Mouse (Mus musculus) kidney, adult 8-10 months (tissue): ENCODE data around the gene Rin3.

Source experiments
- DNase-seq, 2 experiments: peaks; one replicate each; pipeline ENCODE4 v3.0.0; 2022

Rin3 gene

DNA sequence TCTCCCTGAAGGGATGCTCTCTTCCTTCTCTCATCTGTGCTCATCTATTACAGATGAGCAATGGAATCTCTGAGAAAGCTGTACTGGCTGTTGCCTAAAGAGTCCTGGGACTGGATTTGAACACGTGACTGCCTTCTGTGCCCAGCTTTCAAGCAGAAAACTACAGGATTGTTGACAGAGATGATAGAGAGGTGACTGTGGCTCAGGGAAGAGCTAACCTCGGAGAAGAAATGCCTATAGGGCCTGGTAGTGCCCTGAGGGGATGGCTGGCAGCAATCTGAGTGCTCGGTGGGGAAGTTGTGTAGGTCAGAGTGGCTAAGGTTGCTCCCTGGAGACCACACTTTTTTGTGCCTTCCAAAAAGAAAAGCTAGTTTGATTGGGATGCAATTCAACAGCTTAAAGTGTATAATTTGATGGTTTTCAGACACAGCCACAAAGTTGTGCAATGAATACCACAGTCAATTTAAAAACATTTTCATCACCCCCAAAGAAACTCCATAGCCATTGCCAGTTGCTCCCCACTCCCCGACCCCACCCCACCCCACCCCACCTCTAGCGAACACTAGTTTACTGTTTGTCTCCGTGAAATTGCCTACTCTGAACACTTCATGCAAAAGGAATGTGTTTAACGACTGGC lies 1.9 kb upstream of the Rin3 start:
- DNase-seq = no peak

DNA sequence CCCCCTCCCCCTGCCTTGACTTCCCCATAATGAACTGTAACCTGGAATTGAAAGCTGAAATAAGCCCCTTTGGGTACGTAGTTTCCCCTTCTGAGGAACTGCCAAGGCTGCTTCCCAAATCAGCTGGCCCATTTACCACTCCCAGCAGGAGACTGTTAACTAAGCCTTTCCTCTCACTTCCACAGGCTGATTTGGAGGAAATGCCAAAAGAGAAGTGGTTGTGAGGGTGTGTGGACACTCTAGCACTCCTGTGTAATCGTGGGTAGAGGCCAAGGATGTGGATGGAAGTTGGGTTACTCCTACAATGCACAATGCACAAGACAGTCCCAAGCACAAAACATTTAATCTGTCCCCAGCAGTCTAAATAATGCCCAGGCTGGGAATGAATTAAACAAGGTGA lies 722 bp upstream of the Rin3 start:
- DNase-seq = no peak

DNA sequence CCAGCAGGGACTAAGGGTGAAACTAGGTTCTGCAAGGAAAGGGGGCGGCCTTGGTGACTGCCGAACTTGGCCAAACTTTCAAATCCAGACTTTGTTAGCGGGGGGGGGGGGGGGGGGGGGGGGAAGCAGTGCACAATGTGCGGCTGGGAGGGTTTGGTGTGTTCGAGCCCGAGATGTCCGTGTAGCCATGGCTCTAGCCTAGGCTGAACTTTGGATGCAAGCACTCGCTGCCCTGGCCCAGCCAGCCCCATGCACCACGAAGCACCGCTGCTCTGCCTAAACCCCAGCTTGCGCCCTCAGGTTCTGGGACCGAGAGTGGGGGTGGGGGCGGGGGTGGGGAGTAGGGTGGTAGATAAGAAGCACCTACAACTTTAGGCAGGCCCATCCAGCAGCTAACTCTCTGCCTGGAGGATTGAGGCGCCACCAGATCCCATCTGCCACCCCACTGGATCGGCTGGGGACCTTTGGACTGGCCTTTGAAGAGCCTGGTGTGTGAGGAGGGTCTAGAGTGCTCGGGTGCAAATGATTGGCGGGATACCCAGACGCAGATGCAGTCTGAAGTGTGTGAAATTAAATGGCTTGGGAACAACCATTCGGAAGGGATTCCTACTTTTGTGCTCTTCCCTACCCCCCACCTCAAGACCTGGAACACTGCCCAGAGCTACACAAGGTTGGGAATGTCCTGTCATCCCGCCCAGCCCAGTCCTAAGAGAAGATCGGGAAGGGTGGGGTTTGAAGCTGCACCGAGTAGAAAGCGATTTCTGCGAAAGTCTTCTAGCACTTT lies 827 bp downstream of the Rin3 start:
- peak; percentile 78 to 81 for DNase-seq

DNA sequence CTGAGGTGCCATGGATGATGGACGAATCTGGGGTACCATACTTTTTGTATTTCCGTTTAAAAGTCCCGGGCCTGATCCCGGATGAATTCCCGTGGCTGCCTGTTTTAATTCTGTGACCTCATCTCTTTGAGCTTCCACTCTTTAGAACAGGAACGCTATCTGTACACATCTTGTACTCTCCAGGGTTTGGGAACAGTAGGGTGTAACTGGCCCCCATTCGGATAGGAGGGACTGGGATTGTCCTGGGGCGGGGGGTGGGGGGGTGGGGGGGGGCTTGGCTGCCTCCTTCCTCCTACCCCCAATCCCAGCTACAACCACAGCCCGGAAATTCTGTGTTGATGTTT lies 1.4 kb downstream of the Rin3 start:
- no peak for DNase-seq

DNA sequence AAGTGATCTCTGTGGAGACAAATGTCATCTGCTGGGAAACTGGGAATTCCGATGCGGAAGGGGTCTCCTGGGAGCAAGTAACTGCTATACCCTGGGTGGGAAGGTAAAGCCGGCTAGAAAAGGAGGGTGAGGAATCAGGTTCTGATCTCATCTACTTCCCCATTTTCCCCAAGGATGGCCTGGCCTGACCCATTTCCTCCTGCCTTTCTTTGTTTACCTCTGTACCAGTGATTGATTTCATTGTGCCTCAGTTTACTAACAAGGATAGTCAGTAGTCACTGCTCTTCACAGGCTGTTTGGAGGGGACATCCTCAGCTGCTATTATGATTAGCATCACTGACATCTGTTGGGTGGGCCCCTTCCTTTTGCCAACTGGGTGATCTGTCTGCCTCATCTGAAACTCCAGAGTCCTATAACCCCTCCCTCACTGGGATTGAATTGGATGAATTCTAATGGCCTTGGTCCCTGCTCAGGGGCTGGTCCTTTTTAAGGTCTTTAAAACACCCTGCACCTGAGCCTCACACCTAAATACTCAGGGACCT lies 1.8 kb downstream of the Rin3 start:
- DNase-seq = no peak

DNA sequence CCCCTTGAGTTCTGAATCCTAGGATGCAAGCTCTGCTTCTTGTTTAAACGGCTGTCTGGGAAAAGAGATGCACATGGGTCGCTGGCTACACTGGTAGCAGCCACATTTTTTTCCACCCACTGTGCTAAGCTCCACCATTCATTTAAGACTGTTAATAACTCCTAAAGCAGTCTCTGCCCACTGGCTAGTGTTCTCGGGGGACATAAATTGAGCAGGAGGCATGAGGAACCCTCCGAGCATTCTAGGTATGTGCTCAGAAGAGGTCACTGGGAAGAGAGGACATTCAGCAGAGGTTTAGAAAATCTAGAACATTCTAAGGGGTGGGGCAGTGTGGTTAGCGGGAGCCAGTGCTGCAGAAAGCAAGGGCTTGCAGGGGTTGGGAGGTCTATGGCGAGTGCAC lies 2.5 kb downstream of the Rin3 start:
- no peak for DNase-seq

DNA sequence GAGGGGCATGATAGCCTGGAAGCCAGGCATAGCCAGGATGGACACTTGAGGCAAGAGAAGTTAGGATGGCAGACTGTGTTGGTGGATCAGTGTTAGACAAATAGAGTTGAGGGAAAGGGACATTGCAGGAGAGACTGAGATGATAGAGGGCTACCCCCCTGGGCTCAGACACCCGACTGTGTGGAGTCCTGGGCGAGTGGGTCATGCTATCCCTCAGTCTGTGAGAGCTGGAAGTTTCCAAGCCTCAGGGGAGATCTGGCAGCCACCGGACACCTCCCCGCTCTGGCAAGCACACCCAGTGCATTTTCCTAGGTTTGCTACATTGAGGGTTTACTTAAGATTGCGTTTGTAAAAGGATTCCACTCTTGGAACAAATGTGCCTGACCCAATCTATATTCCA lies 2.9 kb downstream of the Rin3 start:
- no peak for DNase-seq

DNA sequence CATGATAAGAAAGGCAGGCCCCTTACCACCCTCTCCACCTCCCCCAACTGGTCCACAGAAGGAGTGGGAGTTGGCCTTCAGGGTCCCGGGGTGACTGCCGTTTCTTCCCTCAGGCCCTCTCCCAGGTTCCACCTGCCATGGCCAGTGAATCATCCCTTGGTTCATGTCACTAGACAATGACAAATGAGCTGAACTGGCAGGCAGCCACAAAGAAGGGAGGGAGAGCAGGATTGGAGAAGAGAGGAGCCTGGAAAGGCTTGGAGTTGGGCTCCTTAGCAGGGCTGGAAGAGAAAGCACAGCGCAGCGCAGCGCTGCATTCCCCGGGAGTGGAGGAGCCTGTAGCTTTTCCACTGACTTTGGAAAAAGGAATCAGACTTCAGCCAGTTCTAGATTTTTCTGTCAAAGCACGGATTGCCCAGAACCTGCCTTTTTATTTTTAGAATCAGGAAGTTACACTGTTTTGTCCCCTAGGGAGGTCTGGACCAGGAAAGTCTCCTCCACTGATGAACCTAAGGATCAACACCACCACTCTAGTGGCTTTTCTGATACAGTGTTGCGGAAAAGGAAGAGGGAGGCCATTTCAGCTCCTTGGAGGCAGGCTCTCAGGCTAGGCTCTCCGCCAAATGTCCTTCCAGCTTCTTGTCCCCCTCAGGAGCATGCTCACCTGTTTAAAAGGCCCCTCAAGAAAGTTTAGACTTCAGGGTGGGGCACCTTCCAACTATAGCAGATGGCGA lies 4.0 kb downstream of the Rin3 start:
- DNase-seq = peak; percentile 61 to 66

DNA sequence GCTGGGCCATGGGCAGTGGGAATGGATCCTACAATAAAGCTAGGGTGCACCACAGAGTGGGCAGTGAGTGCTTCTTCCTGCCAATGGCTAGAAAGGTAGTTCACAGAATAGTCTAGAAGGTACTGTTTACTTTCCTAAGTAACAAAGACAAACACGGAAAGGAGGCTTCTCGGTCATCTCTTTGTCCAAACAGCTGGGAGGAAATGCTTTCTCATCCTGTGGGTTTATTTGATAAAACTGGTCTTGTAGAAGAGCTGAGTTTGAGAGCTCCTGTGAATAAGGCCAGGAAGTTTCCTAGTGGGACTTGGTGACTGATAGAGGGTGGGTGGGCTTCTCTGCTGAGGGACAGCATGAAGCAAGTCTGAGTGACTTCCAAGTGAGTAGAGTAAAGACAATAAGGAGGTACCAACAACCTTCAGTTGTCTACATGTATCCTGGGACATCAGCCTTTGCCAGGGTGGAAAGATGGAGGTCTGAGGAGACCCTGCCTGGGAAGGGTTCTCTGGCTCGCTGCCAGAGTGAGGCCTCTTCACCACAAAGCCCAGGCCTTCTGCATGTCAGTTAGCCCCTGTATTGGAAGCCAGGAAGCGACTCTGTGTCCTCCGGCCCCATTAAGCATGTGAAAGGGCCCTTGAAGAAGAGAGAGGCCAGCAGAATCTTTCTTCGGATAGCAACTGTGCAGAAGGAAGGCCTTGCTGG lies 5.2 kb downstream of the Rin3 start:
- DNase-seq = no peak

DNA sequence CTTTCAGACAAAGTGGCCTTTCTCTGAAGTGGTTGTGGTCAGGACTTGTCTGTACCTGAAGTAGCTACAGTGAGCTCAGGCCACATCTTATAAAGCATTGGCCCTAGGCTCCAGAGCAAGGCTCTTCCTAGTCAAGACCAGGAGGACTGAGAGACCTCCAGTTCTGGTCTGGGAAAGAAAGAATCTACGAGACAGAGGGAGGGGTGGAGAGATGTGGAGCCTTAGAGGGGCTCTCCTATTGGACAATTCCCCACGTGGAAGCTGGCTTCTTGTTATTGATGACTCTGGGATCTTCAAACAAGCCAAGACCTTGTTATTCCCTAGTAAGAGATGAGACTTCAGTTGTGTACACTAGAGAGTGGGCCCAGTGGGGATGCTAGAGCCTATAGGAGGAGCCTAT lies 6.0 kb downstream of the Rin3 start:
- DNase-seq = no peak

DNA sequence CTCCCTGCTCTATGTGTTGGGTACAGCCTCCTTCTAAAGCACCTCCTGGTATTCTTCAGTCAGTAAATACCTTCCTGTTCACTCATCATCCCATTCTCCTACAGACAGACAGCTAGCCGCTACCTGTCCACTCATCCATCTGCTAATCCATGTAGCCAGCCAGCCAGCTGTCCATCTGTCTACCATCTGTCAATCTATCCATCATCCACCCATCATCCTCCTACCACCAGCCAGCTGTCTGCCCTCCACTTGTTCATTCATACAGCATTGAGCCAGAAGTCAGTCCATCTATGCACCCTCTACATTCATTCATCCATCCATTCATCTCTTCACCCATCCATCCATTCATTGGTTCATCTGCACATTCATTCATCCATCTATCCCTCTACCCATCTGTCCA lies 6.7 kb downstream of the Rin3 start:
- DNase-seq = no peak

DNA sequence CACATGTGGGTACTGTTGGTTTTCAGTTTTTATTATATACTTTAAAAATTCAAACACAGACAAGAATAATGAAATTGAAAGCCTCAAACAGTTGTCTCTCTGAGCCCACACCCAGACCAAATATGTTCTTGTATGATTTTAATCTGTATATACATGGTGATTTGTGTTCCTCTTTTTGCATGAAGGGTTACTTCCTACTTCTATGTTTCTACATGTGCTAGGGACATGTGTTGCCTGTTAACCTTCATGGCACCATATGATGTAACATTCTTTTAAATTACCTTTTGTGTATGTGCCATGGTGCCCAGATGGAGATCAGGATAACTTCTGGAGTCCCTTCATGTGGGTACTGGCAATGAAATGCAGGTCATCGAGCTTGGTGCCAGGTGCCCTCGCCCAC lies 7.8 kb downstream of the Rin3 start:
- DNase-seq = no peak

DNA sequence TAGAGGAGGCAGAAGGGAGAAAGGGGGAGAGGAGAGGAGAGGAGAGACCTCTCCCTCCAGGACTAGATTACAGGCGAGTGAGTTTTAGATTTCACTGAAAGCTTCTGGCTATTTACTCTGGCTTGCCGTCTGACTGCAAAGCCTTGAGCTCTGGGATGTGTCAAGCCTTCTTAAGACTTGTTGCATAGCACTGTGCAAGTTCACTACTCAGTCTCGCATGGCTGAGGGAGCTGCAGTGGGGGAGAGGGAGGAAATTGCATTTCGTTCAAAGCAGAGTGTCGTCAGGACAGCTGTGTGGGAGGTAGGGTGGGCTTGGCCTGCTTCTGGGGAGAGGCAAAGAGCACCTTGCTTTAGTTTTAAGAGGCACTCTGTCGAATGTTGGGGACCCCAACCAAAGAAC lies 8.8 kb downstream of the Rin3 start:
- DNase-seq = no peak

DNA sequence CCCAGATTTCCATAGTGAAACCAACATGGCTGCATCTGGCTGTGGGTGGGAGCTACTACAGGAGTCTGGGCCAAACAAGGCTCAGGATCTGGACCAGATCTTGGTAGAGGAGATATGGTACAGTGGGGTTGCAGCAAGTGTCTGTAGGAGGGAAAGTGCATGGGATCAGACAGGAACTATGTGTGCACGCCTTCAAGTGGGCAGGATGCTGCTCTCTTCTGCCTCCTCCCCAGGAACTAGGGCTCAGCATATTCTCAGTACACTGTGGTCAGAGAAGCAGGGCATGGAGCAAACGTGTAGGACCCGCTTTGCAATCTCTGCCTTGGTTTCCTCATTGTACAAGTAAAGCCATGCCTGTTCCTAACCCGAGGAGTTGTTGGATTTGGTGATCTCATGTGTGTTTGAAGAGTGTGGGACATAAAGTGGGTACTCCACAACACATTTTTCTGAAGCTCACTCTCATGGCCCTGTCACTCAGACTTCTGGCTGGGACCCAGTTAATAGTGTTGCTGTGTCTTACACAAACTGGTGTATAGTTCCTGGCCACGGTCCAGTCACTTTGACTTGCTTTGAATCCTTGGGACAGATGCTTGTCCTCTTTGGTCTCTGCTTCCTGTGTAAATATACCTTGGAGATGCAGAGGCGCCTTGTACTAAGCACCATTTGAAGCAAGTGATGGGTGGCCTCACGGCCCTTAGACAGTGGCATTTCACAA lies 9.8 kb downstream of the Rin3 start:
- no peak for DNase-seq

DNA sequence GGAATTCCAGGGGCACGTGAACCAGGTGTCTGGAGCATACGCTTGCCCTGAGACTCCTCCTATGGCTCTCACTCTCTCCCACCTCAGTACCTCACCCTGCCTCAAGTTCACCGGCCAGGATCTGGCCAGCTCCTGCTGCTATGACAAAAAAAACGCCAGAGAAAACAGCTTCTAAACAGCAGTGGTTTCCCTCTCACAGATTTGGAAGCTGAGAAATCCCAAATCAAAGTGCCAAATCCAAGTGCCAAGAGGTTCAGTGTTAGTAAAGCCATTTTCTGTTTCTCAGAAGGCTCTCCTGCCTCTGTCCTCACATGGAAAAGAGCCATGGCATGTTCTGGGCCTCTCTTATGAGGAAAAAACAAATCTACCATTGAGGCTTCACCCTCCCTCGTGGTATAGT lies 11.8 kb downstream of the Rin3 start:
- DNase-seq = no peak

DNA sequence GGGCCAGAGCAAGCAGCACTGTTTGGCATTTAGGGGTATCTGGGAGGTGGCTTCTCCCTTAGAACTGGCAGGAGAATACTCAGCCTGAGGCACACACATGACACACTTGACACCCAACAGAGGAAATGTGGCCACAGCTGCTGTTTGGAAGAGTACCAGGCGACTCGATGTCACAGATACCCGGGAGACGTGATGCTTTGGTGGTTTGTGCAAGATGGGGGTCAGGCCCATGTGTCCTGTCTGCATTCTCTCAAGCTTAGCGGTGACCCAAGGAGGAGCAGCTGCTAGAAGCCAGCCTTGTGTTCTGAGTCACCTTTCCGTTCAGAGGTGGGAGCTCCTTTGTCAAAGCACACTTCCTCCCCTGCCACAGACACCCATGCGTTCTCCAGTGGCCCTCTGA lies 12.4 kb downstream of the Rin3 start:
- DNase-seq = no peak

DNA sequence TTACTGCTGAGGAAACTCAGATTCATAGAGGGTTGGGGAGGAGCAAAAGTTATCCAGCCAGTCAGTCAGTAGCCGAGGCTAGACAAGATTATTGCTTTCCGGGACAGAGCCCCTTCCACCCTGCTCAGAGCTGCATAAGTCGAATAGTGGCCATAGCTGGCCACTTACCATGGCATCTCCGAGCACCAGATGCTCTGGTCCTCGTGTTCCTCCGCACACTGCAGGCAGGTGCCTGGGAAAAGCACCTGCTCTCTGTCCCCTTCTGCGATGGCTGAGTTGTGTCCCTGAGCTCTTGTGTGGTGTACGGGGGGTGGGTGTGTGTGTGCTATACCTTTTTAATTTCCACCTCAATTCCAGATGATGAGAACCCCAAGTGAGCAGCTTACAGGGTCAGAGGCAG lies 12.8 kb downstream of the Rin3 start:
- DNase-seq = no peak

DNA sequence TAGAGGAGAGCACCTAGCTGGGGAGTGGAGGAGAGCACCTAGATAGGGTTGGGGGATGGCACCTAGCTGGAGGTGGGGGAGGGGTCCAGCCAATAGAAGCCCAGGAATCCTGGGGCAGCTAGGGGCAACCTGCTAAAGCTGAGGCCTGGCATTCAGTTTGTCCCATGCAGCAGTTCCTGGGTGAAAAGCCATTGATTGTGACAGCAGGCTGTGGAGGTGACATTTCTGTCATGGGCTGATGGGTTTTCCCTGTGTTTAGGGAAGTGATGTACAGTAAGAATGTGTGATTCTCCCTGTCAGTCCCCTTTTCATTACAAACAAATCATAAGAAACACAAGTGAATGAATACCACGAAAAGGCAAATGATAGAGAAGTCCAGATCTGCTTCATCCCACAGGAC lies 13.5 kb downstream of the Rin3 start:
- DNase-seq = no peak

DNA sequence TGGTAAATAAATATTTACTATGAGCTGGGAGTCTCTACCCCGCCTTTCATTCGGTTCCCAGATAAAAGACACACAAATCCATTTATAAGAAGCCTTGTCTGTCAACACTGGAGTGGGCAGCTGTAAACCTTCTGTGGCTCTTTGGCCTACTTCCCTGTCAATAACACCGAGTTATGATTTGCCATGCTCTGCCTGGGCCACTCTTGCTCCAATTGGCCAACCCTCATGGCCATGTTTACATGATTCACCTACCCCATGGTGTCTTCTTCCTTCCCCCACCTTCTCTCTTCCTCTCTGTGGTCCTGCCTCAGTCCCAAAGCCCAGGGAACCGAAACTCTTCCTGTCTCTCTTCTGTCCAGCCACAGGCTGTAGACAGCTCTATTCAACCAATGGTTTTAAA lies 14.1 kb downstream of the Rin3 start:
- DNase-seq = no peak

DNA sequence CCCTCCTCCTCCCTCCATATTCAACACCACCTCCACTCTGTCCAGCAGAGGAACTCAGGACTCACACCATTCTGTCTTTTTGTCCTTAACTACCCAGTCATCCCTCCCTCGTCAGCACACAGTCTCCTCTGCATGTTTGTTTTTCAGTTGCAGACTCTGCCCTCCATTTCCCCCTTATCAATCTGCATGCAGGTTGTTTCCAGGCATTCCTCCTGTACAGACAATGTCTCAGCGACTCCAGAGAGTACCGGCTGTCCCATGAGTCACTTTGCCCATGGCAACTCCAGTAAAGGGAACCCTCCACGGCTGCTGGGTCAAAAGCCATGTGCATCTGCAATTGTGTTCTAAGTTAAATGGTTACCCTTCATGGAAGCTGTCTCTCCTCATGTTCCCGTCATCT lies 16.4 kb downstream of the Rin3 start:
- no peak for DNase-seq

DNA sequence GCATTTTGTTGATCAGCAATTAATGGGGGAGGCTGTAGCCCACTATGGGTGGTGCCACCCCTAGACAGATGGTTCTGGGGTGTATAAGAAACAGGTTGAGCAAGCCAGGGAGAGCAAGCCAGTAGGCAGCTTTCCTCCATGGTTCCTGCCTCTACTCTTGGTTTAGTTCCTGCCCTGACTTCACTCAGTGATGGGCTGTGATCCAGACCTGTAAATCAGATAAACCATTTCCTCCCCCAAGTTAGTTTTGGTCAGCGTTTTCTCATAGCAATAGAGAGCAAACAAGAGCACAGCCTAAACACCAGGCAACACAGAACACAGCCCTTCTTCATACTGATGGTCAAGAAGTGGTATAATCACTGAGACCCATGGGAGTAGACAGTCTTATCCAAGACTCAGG lies 18.7 kb downstream of the Rin3 start:
- DNase-seq = no peak

DNA sequence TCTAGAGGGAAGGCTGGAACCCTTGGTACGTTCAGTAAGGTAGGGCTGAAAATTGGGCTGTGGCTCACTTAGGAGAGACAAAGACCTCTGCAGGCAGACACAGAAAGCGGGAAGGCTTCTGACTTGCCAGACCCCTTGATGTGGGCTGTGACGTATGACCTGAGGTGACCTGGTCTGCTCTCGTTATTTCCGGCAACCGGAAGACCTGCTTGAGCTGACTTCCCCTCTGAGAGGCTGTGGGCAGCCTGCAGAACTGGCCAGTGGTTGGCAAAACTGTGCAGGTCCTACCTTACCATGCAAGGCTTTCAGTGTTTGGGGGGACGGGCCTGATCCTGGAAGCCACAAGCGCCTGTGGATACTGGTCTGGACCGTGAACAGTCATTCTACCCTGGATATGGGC lies 19.5 kb downstream of the Rin3 start:
- DNase-seq = no peak

DNA sequence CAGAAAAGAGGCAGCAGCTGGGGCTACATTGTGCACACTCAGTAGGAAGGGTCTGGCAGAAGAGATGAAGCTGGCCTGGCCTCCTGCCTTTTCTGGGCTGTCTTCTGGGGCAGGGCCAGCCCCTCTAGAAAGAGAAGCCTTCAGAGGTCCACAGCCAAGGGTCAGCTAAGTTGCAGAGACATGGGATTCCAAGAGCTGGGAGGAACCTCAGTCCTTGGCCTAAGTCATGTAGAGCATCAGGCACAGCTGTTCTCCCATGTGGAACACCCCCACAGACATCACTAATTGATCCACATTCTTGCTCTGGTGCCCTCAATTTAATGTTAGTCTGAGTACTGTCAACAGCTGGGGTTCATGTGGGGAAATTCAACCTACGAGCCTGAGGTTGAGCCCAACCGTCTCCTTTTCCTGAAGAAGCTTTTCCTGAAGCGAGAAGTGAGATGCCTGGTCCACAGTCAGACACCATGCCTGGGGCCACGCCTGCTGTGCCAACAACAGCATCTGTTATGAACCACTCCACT lies 20.0 kb downstream of the Rin3 start:
- peak; percentile 50 to 64 for DNase-seq
